Mouse (Mus musculus) adrenal gland, postnatal 36 days (tissue): ENCODE data around the gene Spint5. TPM values are rescaled to one million over a fixed set of nuclear protein-coding genes. Genes with fewer than 3 reads are reported as not detected.
A peak's percentile ranks its signal among the peaks of the same experiment; 100 is the strongest.

ENCODE experiments used
- DNase-seq, 2 experiments: peaks; one replicate each; pipeline ENCODE4 v3.0.0; 2021; ENCODE audit warnings: mixed read lengths in 1 of 2
- total RNA-seq, 2 experiments: library from RNA; stranded (reverse); gene quantifications; 2 replicates each; pipeline ENCODE4 v1.2.3; 2021

Gene Spint5
- total RNA-seq, 2 experiments from 2014 or later = not detected

DNA sequence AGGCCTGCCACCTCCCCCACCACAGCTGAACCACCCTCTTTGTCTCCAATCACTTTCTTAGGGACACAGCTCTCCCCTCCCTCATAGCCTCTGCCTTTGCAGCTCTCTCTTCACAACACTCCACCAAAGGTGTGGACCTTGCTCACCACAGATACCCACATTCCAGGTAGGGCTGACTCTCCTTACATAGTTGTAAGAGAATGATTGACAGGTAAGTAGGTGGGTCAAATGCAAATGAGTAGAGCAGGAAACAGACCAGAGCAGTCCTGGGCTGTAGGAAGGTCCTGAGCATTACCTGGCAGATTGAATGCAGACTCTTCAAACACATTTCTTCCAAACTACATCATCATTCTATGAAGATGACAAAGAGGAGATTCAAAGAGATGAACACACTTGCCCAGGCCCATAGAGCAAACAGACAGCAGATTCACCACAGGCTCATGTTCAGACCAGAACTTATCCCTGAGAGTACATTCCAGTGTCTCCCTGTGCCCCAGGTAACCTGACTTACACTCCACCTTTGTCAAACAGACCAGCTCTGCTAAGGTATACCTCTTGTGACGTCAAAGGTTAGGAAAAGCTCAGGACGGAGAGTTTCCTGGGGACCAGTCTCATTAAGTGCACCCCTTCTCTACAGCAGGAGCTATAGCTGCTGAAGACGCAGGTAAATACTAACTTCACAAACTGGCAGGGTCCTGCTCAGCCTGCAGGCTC lies 22.4 kb downstream of the Spint5 start:
- no peak for DNase-seq

DNA sequence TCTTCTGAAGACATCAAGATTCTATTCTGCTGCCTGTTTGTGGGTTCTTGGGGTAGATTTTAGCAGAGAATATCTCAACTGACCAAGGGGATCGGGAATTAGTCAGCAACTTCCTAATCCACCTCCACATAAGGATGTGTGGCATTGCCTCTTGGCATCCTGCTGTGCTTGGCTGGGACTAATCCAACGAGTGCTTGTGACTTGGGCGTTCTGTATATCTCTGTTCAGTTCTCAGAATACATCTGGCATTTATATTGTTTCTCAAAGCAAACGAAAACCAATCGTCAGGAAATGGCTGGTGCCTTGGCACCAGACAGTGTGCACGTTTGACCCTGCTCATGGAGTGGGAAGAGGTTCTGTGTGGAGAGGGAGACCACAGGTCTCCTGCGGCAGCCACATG lies 24.8 kb downstream of the Spint5 start:
- DNase-seq = no peak

DNA sequence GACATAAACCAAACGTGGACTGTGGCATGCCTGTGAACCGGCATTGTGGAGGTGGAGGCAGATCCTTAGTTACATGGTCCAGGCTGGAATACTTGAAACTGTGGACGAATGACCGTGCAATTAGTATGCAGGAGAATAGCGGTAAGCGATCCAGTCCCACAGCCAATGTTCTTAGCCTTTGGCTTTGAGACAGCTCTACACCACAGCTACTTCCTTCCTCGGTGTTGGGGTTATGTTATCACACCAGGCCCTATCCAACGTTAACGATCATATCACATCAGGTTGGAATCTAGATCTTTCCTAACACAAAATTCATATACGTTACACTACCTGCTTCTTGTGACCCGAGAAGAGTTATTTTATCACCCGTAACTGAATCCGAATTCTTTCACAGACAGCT lies 29.9 kb downstream of the Spint5 start:
- no peak for DNase-seq

DNA sequence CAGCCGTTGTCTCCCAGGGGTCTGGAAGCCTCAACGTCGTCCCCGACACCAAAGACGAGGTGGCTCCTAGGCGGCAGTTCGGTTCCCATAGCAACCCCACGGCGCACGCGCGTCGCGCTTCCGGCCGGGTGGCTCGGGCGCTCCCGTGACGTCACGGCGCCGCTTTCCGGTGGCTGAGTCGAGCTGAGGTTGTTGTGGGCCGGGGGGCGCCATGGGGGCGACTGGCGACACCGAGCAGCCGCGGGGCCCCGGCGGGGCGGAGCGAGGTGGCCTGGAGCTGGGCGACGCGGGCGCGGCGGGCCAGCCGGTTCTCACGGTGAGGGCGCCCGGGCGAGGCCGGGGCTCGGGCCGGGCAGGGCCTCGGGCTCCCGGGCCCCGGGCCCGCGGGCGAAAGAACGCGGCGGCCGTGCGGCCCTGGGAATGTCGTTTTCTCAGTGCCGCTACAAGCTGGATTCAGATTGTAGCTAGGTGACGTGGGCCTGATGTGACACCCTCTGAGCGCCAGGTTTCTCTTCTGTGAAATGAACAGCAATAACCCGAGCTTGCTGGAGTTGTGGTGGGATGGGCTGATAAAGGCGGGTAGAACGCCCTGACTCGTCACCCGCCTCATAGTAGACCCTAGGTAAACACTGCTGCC lies 30.9 kb downstream of the Spint5 start, which contains the start of the genes Wfdc3 and Dnttip1:
TSS of gene Wfdc3 (minus strand) at position 89 of the 637 bp plus-strand sequence.
TSS of gene Dnttip1 (plus strand) at position 141 of the 637 bp plus-strand sequence.
- peak; percentile 94 to 97 for DNase-seq

DNA sequence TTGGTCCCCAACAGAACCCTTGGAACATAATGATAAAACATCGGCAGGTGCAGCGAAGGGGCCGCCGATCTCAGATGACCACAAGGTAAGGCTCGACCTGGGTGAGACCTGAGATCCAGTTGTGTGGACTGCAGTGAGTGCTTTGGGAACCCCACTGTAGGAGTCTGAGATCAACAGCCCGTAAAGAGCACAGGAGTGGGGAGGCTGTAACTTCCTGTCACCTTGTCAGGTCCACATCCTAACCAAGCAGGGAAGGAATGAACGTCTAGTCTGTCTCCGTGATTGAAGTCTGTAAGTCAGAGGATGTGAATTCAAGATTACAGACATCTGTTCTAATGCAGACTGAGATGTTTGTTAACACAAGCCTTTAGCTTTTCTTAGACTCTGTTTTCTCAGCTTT lies 31.6 kb downstream of the Spint5 start:
- DNase-seq = no peak

DNA sequence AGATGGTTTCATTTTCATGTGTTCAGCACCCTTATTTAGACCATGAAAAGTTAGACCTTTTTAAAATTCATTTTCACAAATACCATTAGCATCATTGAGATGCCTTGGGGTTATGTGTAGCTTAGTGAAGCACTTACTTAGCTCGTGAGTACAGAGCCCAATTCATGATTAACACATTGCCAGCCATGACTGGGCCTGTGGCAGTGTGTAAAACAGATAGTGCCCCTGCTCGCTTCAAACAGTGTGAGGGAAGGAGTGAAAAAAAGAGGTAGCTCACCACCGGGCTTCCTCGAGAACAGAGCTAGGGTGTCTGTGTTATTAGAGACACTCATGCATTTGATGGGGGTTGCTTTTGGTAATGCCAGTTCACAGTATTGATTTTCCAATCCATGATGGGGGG lies 33.1 kb downstream of the Spint5 start:
- DNase-seq = no peak

DNA sequence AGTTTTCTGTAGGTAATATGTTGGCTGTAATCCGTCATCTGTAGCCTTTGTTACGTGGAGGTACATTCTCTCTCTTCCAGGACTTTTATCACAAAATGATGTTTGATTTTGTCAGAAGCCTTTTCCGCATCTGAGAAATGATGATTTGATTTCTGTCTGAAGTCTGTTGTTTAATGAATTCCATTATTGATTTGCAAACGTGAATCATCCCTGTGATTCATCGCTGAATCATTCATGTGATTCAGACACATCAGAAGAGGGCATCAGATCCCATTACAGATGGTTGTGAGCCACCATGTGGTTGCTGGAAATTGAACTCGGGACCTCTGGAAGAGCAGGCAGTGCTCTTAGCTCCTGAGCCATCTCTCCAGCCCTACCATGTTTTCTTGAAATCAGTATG lies 33.9 kb downstream of the Spint5 start:
- DNase-seq = no peak

DNA sequence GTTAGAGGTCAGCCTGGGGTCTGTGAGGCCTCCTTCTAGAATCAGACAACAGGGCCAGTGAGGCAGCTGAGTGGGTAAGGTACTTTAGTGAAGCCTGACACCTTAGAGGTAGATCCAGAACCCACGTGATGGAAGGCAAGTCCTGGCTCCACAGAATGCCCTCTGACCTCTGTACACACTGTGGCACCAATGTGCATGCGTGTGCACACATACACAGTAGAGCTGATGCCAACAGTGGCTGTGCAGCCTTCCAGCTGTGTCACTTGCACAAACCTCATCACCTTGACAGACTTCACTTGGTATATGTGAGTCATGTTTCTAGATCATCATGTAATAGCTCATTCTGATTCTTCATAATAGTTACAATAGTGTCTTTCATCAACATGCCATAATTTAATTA lies 37.3 kb downstream of the Spint5 start:
- DNase-seq = peak in 1 of 2 experiments; percentile 33

DNA sequence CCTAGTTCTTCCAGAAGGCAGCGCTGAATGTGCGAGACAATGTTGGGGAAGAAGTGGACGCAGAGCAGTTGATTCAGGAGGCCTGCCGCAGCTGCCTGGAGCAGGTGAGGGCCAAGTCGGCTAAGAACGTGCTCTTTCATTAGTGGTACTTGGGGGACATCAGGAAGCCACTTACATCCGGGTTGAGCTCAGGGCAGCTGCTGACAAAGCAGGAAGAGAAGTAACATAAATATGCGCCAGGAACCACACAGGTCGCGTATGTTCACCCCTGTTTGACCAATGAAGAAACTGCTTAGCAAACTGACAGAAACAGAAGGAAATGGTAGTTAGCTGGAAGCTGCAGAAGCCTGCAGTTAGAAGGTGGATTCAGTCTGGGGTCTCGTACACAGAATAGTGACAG lies 39.0 kb downstream of the Spint5 start:
- no peak for DNase-seq

DNA sequence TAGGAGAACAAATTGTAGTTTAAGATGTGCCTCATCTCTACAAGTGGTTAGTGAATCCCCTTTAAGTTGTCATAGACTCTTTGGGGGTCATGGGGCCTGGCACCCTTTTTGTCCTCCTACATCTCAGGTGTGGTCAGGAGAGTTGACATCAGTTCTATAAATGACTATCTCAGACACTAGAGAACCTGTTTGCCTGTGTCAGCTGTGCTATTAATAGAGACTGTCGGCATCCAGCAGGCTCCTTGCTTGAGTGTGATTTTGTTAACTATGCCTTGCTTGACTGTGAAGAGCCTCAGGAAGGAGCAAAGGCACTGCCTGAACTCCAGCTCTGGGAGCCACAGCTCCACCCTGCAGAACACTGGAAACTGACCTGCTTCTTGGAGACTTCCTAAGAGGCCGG lies 39.7 kb downstream of the Spint5 start:
- DNase-seq = no peak

DNA sequence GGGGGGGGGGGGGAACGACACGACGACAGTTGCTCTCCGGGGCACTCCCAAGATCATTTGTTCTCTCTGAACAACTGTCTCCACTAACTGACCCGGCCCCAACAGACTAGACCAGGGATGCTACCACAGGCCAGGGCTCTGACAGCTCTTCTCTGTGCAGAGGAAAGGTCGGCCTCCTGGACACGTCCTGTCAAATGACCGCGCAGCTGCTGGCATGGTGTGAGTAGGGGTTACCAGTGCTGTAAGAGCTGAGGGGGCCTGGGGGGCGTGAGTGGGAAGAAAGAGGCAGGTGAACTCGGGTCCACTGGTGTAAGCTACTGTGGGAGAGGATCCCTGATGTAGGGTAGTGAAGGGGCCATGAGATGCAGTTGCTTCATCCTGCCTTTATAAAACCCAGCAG lies 42.7 kb downstream of the Spint5 start:
- no peak for DNase-seq

DNA sequence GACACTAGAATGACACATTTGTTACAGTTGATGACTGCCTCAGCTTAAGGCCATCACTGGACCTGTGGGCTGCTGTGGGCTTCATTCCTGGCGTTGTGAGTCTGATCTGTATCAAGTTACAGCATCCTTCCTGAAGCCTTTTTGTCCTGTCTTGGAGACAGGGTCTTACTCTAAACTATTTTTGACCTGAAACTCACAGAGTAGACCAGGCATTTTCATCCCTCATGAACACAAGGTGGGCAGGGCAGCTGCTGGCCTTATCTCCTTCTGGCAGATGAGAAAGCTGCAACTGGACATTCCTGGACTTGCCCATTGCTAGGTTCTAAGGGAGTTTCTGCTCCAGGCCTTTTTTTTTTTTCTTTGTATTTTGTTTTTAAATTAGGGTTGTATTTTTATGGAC lies 43.6 kb downstream of the Spint5 start:
- no peak for DNase-seq

DNA sequence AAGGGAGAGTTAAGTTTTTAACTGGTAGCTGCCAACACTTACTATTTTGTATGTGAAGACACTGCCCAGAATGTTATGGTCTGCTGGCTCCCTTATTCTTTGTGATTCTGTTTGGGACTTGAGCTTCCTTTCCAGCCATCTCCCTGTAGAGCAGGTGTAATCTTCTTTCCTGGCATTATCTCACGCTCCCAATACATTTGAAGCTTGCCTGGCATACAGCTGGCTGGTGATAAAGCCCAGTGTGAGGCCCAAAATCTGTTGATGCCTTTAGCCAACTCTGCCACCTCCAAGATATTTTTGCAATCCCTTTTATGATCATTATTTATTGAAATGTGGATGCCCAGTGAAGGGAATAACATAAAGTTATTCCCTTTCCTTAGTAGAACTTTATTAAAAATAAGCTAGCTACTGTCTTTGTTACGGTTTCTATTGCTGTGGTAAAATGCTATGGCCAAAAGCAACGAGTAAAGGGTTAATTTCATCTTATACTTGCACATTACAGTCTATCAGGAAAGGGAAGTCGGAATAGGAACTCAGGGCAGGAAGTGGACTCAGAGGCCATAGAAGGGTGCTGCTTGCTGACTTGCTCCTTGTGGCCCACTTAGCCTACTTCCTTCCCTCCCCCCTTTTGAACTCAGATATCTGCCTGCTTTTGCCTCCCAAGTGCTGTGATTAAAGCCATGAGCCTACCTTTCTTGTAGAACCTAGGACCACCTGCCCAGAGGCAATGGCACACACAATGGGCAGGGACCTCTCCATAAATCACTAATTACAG lies 45.1 kb downstream of the Spint5 start:
- DNase-seq = no peak

DNA sequence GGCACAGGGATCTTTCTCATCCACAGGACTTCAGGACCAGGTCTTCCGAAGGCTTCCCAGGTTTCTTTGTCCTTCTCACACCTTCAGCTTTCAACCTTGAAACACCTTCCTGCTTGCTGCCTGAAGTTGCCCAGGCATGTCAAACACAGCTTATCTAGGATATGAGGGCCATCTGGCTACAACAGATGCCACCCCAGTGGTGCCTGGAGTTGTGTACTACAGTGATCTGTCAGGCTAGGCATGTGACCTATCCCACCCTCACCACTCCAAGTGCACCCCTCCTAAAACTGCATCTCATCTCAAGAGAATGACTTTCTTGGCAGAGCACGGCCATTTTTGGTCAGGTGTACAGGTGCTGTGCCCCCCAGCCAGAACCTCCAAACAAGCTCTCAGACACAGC lies 46.4 kb downstream of the Spint5 start:
- DNase-seq = no peak

DNA sequence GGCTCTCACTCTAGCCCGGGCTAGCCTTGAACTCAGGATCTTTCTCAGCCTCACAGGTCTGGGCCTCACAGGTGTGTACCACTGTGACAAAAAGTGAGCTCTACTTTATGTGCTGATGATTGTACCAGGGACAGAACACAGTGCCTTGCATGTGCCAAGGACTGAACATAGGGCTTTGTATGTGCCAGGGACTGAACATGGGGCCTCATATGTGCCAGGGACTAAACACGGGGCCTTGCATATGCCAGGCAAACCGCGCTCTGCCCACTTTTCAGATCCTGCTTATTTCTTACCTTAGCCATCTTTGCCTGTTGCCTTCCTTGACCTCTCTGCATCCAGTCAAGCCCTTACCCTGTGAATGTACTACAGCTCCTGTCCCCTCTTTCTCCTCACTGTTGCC lies 46.9 kb downstream of the Spint5 start:
- DNase-seq = no peak

DNA sequence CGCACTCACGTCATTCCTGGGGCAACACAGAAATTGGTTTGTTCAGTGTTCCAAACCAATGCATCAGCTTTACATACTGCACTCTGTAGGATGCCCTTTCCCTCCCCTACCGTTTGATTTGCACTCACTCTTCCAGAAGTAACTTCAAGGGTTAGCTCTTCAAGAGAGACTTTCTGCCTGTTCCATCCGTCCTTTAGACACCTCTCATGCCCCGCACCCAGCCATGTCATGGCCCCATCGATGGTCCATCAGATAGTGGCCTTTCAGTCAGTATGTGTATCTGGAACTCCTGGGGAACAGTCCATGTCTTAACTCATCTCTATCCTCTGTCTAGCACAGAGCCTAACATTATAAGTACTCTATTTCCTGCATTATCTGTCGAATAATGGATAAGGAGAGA lies 47.5 kb downstream of the Spint5 start:
- DNase-seq = no peak

DNA sequence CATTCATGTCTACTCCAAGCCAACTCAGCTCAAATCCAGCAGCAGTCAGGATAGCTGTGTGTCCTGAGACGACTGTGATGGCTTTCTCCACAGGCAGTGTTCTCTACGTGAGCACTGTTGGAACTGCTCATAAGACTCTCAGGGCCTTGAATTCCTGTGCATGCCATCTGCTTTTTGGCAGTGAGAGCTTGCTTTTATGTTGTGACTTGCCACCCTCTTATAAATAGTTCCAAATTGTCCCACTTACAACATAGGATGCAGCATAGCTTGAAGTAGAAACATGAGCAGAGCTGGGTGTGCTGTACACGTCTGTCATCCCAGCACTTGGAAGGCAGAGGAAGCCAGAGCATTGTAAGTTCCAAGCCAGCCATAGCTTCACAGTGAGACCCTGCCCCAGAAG lies 50.7 kb downstream of the Spint5 start:
- DNase-seq = no peak

Other genes starting within 250 kb of the Spint5 start
- gene Trp53tg5, start 241.6 kb upstream of the Spint5 start, total RNA-seq = not detected
- gene Dbndd2, start 229.2 kb upstream of the Spint5 start, total RNA-seq = 10 to 100 TPM in 1 of 2 experiments, 1 to 10 TPM in 1; 8.0 to 12.5 TPM
- gene Pigt, start 217.8 kb upstream of the Spint5 start, total RNA-seq = 10 to 100 TPM; 74.0 to 98.3 TPM
- not detected for gene Wfdc2, start 152.9 kb upstream of the Spint5 start, total RNA-seq
- gene Spint3, start 141.8 kb upstream of the Spint5 start, total RNA-seq = not detected
- under 1 TPM in 1 of 2 experiments, not detected in 1; 0.40 TPM for gene Wfdc6a, start 129.9 kb upstream of the Spint5 start, total RNA-seq
- gene Eppin, start 121.7 kb upstream of the Spint5 start, total RNA-seq = not detected
- gene Wfdc6b, start 101.8 kb upstream of the Spint5 start, total RNA-seq = not detected
- gene Wfdc8, start 101.7 kb upstream of the Spint5 start, total RNA-seq = not detected
- gene Wfdc16, start 76.5 kb upstream of the Spint5 start, total RNA-seq = not detected
- gene Wfdc10, start 59.3 kb upstream of the Spint5 start, total RNA-seq = not detected
- gene Wfdc9, start 58.7 kb upstream of the Spint5 start, total RNA-seq = not detected
- not detected for gene Wfdc11, start 41.2 kb upstream of the Spint5 start, total RNA-seq
- gene Wfdc13, start 30.2 kb upstream of the Spint5 start, total RNA-seq = not detected
- gene Spint4, start 16.8 kb upstream of the Spint5 start, total RNA-seq = not detected
- under 1 TPM; 0.26 to 0.36 TPM for gene Wfdc3, start 30.6 kb downstream of the Spint5 start, total RNA-seq
- gene Dnttip1, start 30.7 kb downstream of the Spint5 start, total RNA-seq = 10 to 100 TPM; 39.8 to 44.2 TPM
- 10 to 100 TPM in 1 of 2 experiments, 1 to 10 TPM in 1; 7.0 to 10.4 TPM for gene Ube2c, start 54.6 kb downstream of the Spint5 start, total RNA-seq
- gene Tnnc2, start 64.7 kb downstream of the Spint5 start, total RNA-seq = under 1 TPM in 1 of 2 experiments, not detected in 1; 0.53 TPM
- 10 to 100 TPM; 29.2 to 35.3 TPM for gene Snx21, start 70.5 kb downstream of the Spint5 start, total RNA-seq
- gene Acot8, start 89.6 kb downstream of the Spint5 start, total RNA-seq = 10 to 100 TPM; 31.5 to 33.6 TPM
- gene Zswim3, start 89.8 kb downstream of the Spint5 start, total RNA-seq = 1 to 10 TPM; 4.0 to 4.7 TPM
- gene Zswim1, start 107.4 kb downstream of the Spint5 start, total RNA-seq = 10 to 100 TPM in 1 of 2 experiments, 1 to 10 TPM in 1; 9.3 to 10.2 TPM
- not detected for gene Spata25, start 113.2 kb downstream of the Spint5 start, total RNA-seq
- 100 to 1,000 TPM; 105 to 112 TPM for gene Ctsa, start 117.6 kb downstream of the Spint5 start, total RNA-seq
- 1 to 10 TPM; 2.1 to 2.5 TPM for gene Neurl2, start 118.2 kb downstream of the Spint5 start, total RNA-seq
- 10 to 100 TPM; 21.1 to 34.7 TPM for gene Pltp, start 142.4 kb downstream of the Spint5 start, total RNA-seq
- 10 to 100 TPM; 45.4 to 53.9 TPM for gene Pcif1, start 164.0 kb downstream of the Spint5 start, total RNA-seq
- 10 to 100 TPM; 14.8 to 18.3 TPM for gene Zfp335, start 196.5 kb downstream of the Spint5 start, total RNA-seq
- under 1 TPM; 0.56 to 0.60 TPM for gene Mmp9, start 225.5 kb downstream of the Spint5 start, total RNA-seq
- gene Slc12a5, start 245.5 kb downstream of the Spint5 start, total RNA-seq = 1 to 10 TPM; 4.3 to 7.9 TPM